Mouse (Mus musculus): ENCODE measurements around the gene Cep55. TPM values are rescaled to one million over a fixed set of nuclear protein-coding genes. Genes with fewer than 3 reads are reported as not detected.

The Cep55 gene
- polyA plus RNA-seq, 2 experiments: 21.0 to 22.0 TPM

DNA sequence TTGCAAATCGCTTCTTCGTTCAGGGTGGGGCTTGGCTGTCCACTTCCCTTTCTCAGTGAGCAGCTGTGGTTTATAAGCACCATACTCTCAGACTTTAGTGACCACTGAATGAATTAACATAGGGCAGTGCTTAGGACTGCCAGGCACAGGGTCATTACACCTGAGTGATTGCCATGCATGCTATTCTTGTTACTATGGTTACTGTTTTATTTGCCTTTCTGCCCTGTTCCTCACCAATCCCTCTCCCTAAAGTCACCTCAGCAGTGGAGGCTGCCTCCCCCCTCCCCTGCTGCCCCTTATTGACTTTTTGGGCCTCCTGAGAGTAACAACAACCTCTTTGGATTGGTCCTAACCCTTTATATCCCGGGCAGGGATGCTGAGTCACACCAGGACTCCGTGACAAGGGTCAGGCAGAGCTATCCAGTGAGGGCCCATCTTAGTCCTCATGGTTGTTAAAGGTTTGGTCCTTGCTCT lies 36.7 kb downstream of the Cep55 start:
- 38% methylated on average over 4 of the region's 4 CpGs for WGBS
- DNase-seq (ENCODE audit: low spot score) (no peak), ATAC-seq (ENCODE audit: low FRiP score, low read depth) (no peak)
- Histone ChIP-seq H3K4me3 (replicated peaks; ENCODE audit: low read length) (no peak overlapping the region), H3K9ac (ENCODE audit: low read depth, low read length, severe bottlenecking) (no peak overlapping the region), H3K4me1 (ENCODE audit: control insufficient read depth, insufficient read depth, low read length) (no peaks in the 10 kb centered on the region), H3K27ac (replicated peaks; ENCODE audit: low read depth, low read length) (no peak overlapping the region), H3K9me3 (ENCODE audit: control insufficient read depth, low read length) (no peaks in the 10 kb centered on the region), H3K36me3 (ENCODE audit: control insufficient read depth, insufficient read depth, low read length) (no peaks in the 10 kb centered on the region), H3K27me3 (ENCODE audit: control insufficient read depth, insufficient read depth, low read length) (peaks cover 6% of the 10 kb centered on the region), H3K4me2 (replicated peaks; ENCODE audit: low read depth, low read length, severe bottlenecking) (no peak overlapping the region)
- TF ChIP-seq POLR2A (IDR thresholded peaks at IDR 0.05; ENCODE audit: borderline replicate concordance, extremely low read depth, insufficient read depth, insufficient read length): no peak

DNA sequence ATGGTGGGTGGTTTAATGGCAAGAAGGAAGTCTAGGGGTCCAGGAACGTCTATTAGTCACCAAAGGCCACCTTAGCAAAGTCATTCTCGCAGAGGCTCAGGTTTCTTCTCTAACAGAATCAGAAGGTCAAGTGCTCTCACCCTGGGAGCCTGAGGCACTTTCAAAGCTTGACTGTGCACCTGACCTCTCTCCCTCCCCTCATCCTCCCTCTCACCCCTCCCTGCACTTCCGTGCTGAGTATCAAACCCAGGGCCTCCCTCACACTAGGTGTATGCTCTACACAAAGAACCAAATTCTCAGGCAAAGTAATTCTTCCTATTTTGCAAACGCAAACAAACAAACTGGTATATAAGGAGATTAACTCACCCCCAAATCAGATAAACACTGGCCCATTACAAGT lies 41.4 kb downstream of the Cep55 start:
- ATAC-seq (ENCODE audit: low FRiP score, low read depth) (no peak), DNase-seq (ENCODE audit: low spot score) (no peak)
- Histone ChIP-seq H3K9ac (ENCODE audit: low read depth, low read length, severe bottlenecking) (no peak overlapping the region), H3K27me3 (ENCODE audit: control insufficient read depth, insufficient read depth, low read length) (peaks cover 34% of the 10 kb centered on the region), H3K4me1 (ENCODE audit: control insufficient read depth, insufficient read depth, low read length) (peaks cover 3% of the 10 kb centered on the region; the same call in 1 of the 2 replicates), H3K9me3 (ENCODE audit: control insufficient read depth, low read length) (no peaks in the 10 kb centered on the region), H3K4me3 (replicated peaks; ENCODE audit: low read length) (no peak overlapping the region), H3K36me3 (ENCODE audit: control insufficient read depth, insufficient read depth, low read length) (no peaks in the 10 kb centered on the region), H3K4me2 (replicated peaks; ENCODE audit: low read depth, low read length, severe bottlenecking) (no peak overlapping the region), H3K27ac (replicated peaks; ENCODE audit: low read depth, low read length) (no peak overlapping the region)
- WGBS: 9% methylated on average over 4 of the region's 4 CpGs
- TF ChIP-seq POLR2A (IDR thresholded peaks at IDR 0.05; ENCODE audit: borderline replicate concordance, extremely low read depth, insufficient read depth, insufficient read length): no peak

- Histone ChIP-seq H3K27me3 (ENCODE audit: control insufficient read depth, insufficient read depth, low read length) (peaks cover 34% of the 10 kb centered on the region), H3K4me3 (replicated peaks; ENCODE audit: low read length) (peak within 1 kb of the TSS; percentile 34), H3K9me3 (ENCODE audit: control insufficient read depth, low read length) (no peaks in the 10 kb centered on the region), H3K4me2 (replicated peaks; ENCODE audit: low read depth, low read length, severe bottlenecking) (peak within 1 kb of the TSS; percentile 49), H3K4me1 (ENCODE audit: control insufficient read depth, insufficient read depth, low read length) (peaks cover 3% of the 10 kb centered on the region; the same call in 1 of the 2 replicates), H3K27ac (replicated peaks; ENCODE audit: low read depth, low read length) (no peak within 1 kb of the TSS), H3K36me3 (ENCODE audit: control insufficient read depth, insufficient read depth, low read length) (no peaks in the 10 kb centered on the region), H3K9ac (ENCODE audit: low read depth, low read length, severe bottlenecking) (no peak within 1 kb of the TSS)
- TF ChIP-seq POLR2A (IDR thresholded peaks at IDR 0.05; ENCODE audit: borderline replicate concordance, extremely low read depth, insufficient read depth, insufficient read length): no peak
- WGBS: 1% methylated on average over 67 of the region's 77 CpGs
- DNase-seq (ENCODE audit: low spot score) (no peak), ATAC-seq (ENCODE audit: low FRiP score, low read depth) (no peak)
Measured at GRCm38 (mm10) chr19:38096858-38097758, 42.3 kb downstream of the Cep55 start, which contains the start of gene Ffar4. Gene Ffar4 (plus strand): TSS chr19:38097071.

- Histone ChIP-seq H3K4me3 (replicated peaks; ENCODE audit: low read length) (no peak overlapping the region), H3K27ac (replicated peaks; ENCODE audit: low read depth, low read length) (no peak overlapping the region), H3K27me3 (ENCODE audit: control insufficient read depth, insufficient read depth, low read length) (no peaks in the 10 kb centered on the region), H3K9me3 (ENCODE audit: control insufficient read depth, low read length) (no peaks in the 10 kb centered on the region), H3K36me3 (ENCODE audit: control insufficient read depth, insufficient read depth, low read length) (no peaks in the 10 kb centered on the region), H3K4me2 (replicated peaks; ENCODE audit: low read depth, low read length, severe bottlenecking) (no peak overlapping the region), H3K4me1 (ENCODE audit: control insufficient read depth, insufficient read depth, low read length) (no peaks in the 10 kb centered on the region), H3K9ac (ENCODE audit: low read depth, low read length, severe bottlenecking) (no peak overlapping the region)
- no peak for TF ChIP-seq POLR2A (IDR thresholded peaks at IDR 0.05; ENCODE audit: borderline replicate concordance, extremely low read depth, insufficient read depth, insufficient read length)
- WGBS: 90% methylated on average over 4 of the region's 4 CpGs
- DNase-seq (ENCODE audit: low spot score): no peak
- ATAC-seq (ENCODE audit: low FRiP score, low read depth): no peak
Measured at GRCm38 (mm10) chr19:38107871-38108270, 53.1 kb downstream of the Cep55 start.

DNA sequence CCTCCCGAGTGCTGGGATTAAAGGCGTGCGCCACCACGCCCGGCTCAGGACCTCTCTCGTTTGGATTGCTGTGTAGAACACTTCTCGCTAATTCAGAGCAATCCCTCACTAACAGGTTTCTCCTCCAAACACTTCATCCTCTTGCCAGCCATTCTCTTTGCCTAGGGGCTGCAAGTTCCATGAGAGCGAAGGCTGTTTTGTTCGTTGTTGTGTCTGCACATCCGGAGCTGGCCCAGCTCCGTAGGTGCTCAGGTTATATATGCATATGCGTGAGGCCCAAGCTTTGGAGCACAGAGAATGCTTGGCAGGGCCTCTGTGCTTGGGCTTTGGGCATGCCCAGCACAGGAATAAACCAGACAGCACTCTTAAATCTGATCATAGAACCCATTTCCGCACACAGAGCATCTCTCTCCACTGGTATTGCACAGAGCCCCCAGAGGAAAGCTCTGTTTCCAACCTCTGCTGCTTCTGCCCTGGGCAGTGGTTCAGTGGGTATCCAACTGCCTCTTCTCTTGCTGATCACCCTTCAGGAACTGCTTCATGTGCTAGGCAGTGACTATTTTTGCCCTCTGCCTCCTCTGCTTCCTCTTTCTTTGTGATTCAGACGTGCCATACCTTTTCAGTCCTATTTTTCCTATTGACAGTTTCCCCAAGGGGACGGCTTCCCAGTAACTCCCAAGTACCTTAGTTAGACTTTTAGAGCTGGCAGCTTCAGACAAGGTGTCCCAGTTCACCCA lies 54.9 kb downstream of the Cep55 start:
- Histone ChIP-seq H3K4me1 (ENCODE audit: control insufficient read depth, insufficient read depth, low read length) (no peaks in the 10 kb centered on the region), H3K27me3 (ENCODE audit: control insufficient read depth, insufficient read depth, low read length) (no peaks in the 10 kb centered on the region), H3K36me3 (ENCODE audit: control insufficient read depth, insufficient read depth, low read length) (no peaks in the 10 kb centered on the region), H3K4me3 (replicated peaks; ENCODE audit: low read length) (no peak overlapping the region), H3K9ac (ENCODE audit: low read depth, low read length, severe bottlenecking) (no peak overlapping the region), H3K4me2 (replicated peaks; ENCODE audit: low read depth, low read length, severe bottlenecking) (no peak overlapping the region), H3K27ac (replicated peaks; ENCODE audit: low read depth, low read length) (no peak overlapping the region), H3K9me3 (ENCODE audit: control insufficient read depth, low read length) (no peaks in the 10 kb centered on the region)
- TF ChIP-seq POLR2A (IDR thresholded peaks at IDR 0.05; ENCODE audit: borderline replicate concordance, extremely low read depth, insufficient read depth, insufficient read length): no peak
- DNase-seq (ENCODE audit: low spot score) (no peak), ATAC-seq (ENCODE audit: low FRiP score, low read depth) (no peak)
- WGBS: 89% methylated on average over 15 of the region's 15 CpGs

Measured in limb, embryonic 14.5 days (tissue).